In genomic region chr3:55027271-55027840, GRCm38 (mm10) we compare ENCODE assay signal across 19 mouse cellular contexts. TPM values are rescaled to one million over a fixed set of nuclear protein-coding genes. Genes with fewer than 3 reads are reported as not detected.
DNase-seq lines count a peak whose midpoint lies in the region; ATAC-seq and TF ChIP-seq lines count a peak whose summit lies in the region.
"Had no signal": no experiment of that assay in that cellular context is flagged by ENCODE, and none has a peak within 500 bp of the region (broad histone marks: within the 10 kb centered on the region; RNA-seq: fewer than 3 reads in every experiment).

No protein-coding gene starts in this region.

- TF ChIP-seq POLR2A in kidney, adult 2 months (IDR thresholded peaks at IDR 0.05; ENCODE audit: low read depth, low read length) = no peak
- TF ChIP-seq POLR2A in cerebellum, adult 2 months (IDR thresholded peaks at IDR 0.05; ENCODE audit: borderline replicate concordance, insufficient read depth, low read length) = no peak

- TF ChIP-seq CTCF in kidney, adult 2 months (conservative IDR thresholded peaks at IDR 0.05; ENCODE audit: insufficient read depth, insufficient read length, low read depth, low read length) = no peak
- TF ChIP-seq CTCF in midbrain, postnatal 0 days (IDR thresholded peaks at IDR 0.05) = no peak
- TF ChIP-seq CTCF in cerebellum, adult 2 months (IDR thresholded peaks at IDR 0.05; ENCODE audit: borderline replicate concordance, insufficient read depth, low read depth, low read length) = no peak

- H3K27me3 ChIP-seq in kidney, adult 2 months (replicated peaks; ENCODE audit: control insufficient read depth, insufficient read depth, low read length) = no peaks in the 10 kb centered on the region
- no peaks in the 10 kb centered on the region for H3K27me3 ChIP-seq in kidney, embryonic 16.5 days (ENCODE audit: insufficient read depth, low read length)
- no peaks in the 10 kb centered on the region for H3K27me3 ChIP-seq in midbrain, postnatal 0 days (ENCODE audit: insufficient read depth, low read length)
- no peaks in the 10 kb centered on the region for H3K27me3 ChIP-seq in midbrain, embryonic 16.5 days (ENCODE audit: control insufficient read depth, insufficient read depth, low read depth, low read length)
- H3K27me3 ChIP-seq in cerebellum, adult 2 months (ENCODE audit: control insufficient read depth, insufficient read depth, low read length) = no peaks in the 10 kb centered on the region
- H3K27me3 ChIP-seq: forebrain, embryonic 15.5 days; midbrain, embryonic 13.5 days had no signal

- H3K4me1 ChIP-seq in kidney, adult 2 months (ENCODE audit: control insufficient read depth, insufficient read depth, low read length) = no peaks in the 10 kb centered on the region
- H3K4me1 ChIP-seq in kidney, embryonic 16.5 days (ENCODE audit: insufficient read depth, low read length) = peaks cover 4% of the 10 kb centered on the region; the same call in 1 of the 2 replicates
- no peaks in the 10 kb centered on the region; the same call in 1 of the 2 replicates for H3K4me1 ChIP-seq in midbrain, postnatal 0 days (ENCODE audit: insufficient read depth, low read length)
- H3K4me1 ChIP-seq in midbrain, embryonic 16.5 days (ENCODE audit: control insufficient read depth, insufficient read depth, low read length) = peaks cover 6% of the 10 kb centered on the region; the same call in 1 of the 2 replicates
- no peaks in the 10 kb centered on the region for H3K4me1 ChIP-seq in cerebellum, adult 2 months (ENCODE audit: control insufficient read depth, insufficient read depth, low read length)
- H3K4me1 ChIP-seq: heart, embryonic 10.5 days; midbrain, embryonic 13.5 days had no signal

- H3K9me3 ChIP-seq in kidney, embryonic 16.5 days (ENCODE audit: low read length) = peaks cover 2% of the 10 kb centered on the region; the same call in 1 of the 2 replicates
- no peaks in the 10 kb centered on the region for H3K9me3 ChIP-seq in midbrain, postnatal 0 days (ENCODE audit: low read length)
- H3K9me3 ChIP-seq in midbrain, embryonic 16.5 days (replicated peaks; ENCODE audit: control insufficient read depth, low read length, poor library complexity, severe bottlenecking) = no peaks in the 10 kb centered on the region
- H3K9me3 ChIP-seq: forebrain, embryonic 15.5 days; heart, embryonic 10.5 days; midbrain, embryonic 13.5 days had no signal

- WGBS in kidney, adult 2 months = 66% methylated on average over 7 of the region's 7 CpGs
- 78% methylated on average over 7 of the region's 7 CpGs for whole genome bisulfite sequencing in kidney, embryonic 16.5 days
- 70% methylated on average over 7 of the region's 7 CpGs for WGBS in midbrain, postnatal 0 days
- WGBS in midbrain, embryonic 16.5 days = 73% methylated on average over 7 of the region's 7 CpGs
- 61% methylated on average over 7 of the region's 7 CpGs for WGBS in cerebellum, adult 2 months

- no peak overlapping the region; the same call in 1 of the 2 replicates for H3K27ac ChIP-seq in kidney, adult 2 months (ENCODE audit: insufficient read depth, low read depth, low read length)
- H3K27ac ChIP-seq in kidney, embryonic 16.5 days (ENCODE audit: low read length) = no peak overlapping the region
- H3K27ac ChIP-seq in midbrain, postnatal 0 days (ENCODE audit: low read depth, low read length) = no peak overlapping the region
- no peak overlapping the region for H3K27ac ChIP-seq in midbrain, embryonic 16.5 days (ENCODE audit: low read length)
- H3K27ac ChIP-seq in cerebellum, adult 2 months (ENCODE audit: insufficient read depth, low read length) = no peak overlapping the region
- H3K27ac ChIP-seq: forebrain, embryonic 15.5 days; gastrocnemius, adult 2 months; heart, embryonic 10.5 days; hindbrain, embryonic 14.5 days; midbrain, embryonic 13.5 days; stomach, postnatal 0 days had no signal

- H3K9ac ChIP-seq in kidney, embryonic 16.5 days (replicated peaks; ENCODE audit: low read length) = no peak overlapping the region
- H3K9ac ChIP-seq in midbrain, postnatal 0 days (replicated peaks; ENCODE audit: low read length, poor library complexity, severe bottlenecking) = no peak overlapping the region
- H3K9ac ChIP-seq in midbrain, embryonic 16.5 days (ENCODE audit: low read depth, low read length) = no peak overlapping the region
- H3K9ac ChIP-seq: forebrain, embryonic 15.5 days; hindbrain, embryonic 14.5 days; liver, postnatal 0 days; midbrain, embryonic 13.5 days had no signal

- H3K36me3 ChIP-seq in kidney, adult 2 months (ENCODE audit: control insufficient read depth, insufficient read depth, low read length) = no peaks in the 10 kb centered on the region
- no peaks in the 10 kb centered on the region for H3K36me3 ChIP-seq in kidney, embryonic 16.5 days (ENCODE audit: insufficient read depth, low read length)
- H3K36me3 ChIP-seq in midbrain, postnatal 0 days (ENCODE audit: insufficient read depth, low read length) = no peaks in the 10 kb centered on the region
- H3K36me3 ChIP-seq in midbrain, embryonic 16.5 days (ENCODE audit: control insufficient read depth, insufficient read depth, low read length) = no peaks in the 10 kb centered on the region
- H3K36me3 ChIP-seq: forebrain, embryonic 15.5 days; heart, embryonic 10.5 days; midbrain, embryonic 13.5 days had no signal

- DNase-seq in adrenal gland, postnatal 10 days = peak; percentile 15
- DNase-seq in adrenal gland, postnatal 25 days = no peak
- peak; percentile 67 for DNase-seq in kidney, adult 2 months
- DNase-seq in midbrain, postnatal 0 days (ENCODE audit: low spot score) = peak; percentile 24
- DNase-seq in ovary, adult 18-20 months (ENCODE audit: low spot score) = no peak
- no peak for DNase-seq in cerebellum, adult 2 months
- DNase-seq: cerebellum, adult 18-20 months; gastrocnemius, adult 2 months; liver, postnatal 0 days; thymus, postnatal 25 days had no signal

- H3K4me3 ChIP-seq in kidney, adult 2 months (ENCODE audit: insufficient read depth, low read depth, low read length) = no peak overlapping the region
- no peak overlapping the region for H3K4me3 ChIP-seq in kidney, embryonic 16.5 days (ENCODE audit: low read length)
- no peak overlapping the region for H3K4me3 ChIP-seq in midbrain, postnatal 0 days (ENCODE audit: low read depth, low read length)
- H3K4me3 ChIP-seq in midbrain, embryonic 16.5 days (ENCODE audit: low read depth, low read length) = no peak overlapping the region
- H3K4me3 ChIP-seq in cerebellum, adult 2 months (replicated peaks; ENCODE audit: insufficient read depth, low read depth, low read length) = no peak overlapping the region
- H3K4me3 ChIP-seq: forebrain, embryonic 15.5 days; gastrocnemius, adult 2 months; heart, embryonic 10.5 days; midbrain, embryonic 13.5 days had no signal

- no peak overlapping the region for H3K4me2 ChIP-seq in kidney, embryonic 16.5 days (replicated peaks; ENCODE audit: low read depth, low read length)
- H3K4me2 ChIP-seq in midbrain, postnatal 0 days (ENCODE audit: low read depth, low read length, poor library complexity, severe bottlenecking) = no peak overlapping the region
- H3K4me2 ChIP-seq in midbrain, embryonic 16.5 days (ENCODE audit: low read length) = no peak overlapping the region
- H3K4me2 ChIP-seq: forebrain, embryonic 15.5 days; hindbrain, embryonic 14.5 days; midbrain, embryonic 13.5 days had no signal

- ATAC-seq in kidney, embryonic 16.5 days (ENCODE audit: low FRiP score, low TSS enrichment) = no peak
- no peak for ATAC-seq in midbrain, postnatal 0 days (ENCODE audit: low FRiP score)
- ATAC-seq in midbrain, embryonic 16.5 days = no peak
- ATAC-seq: forebrain, embryonic 15.5 days; liver, postnatal 0 days; midbrain, embryonic 13.5 days had no signal

RNA-seq across cellular contexts. Expression of gene Ccna1, which starts 27.9 kb away (rescaled TPM):
- total RNA-seq in adrenal gland, postnatal 10 days (2021) = under 1 TPM; 0.48 to 0.67 TPM
- not detected in 2 replicates for total RNA-seq in adrenal gland, postnatal 25 days (2021)
- not detected in 2 replicates for polyA plus RNA-seq in kidney, adult 2 months (2012; rRNA removed)
- polyA plus RNA-seq in kidney, embryonic 16.5 days (2015; fragmentation: Nextera tagmentation; extraction: Ambion mirVana) = 1.1 and 3.1 TPM in 2 replicates
- 1.2 and 3.6 TPM in 2 replicates for total RNA-seq in midbrain, postnatal 0 days (2014; rRNA removed)
- polyA plus RNA-seq in midbrain, postnatal 0 days (2015; fragmentation: Nextera tagmentation; extraction: Ambion mirVana) = 2.6 and 2.9 TPM in 2 replicates
- 1.8 and 2.2 TPM in 2 replicates for polyA plus RNA-seq in midbrain, embryonic 16.5 days (2015; fragmentation: Nextera tagmentation; extraction: Ambion mirVana)
- 0.19 and 0.64 TPM in 2 replicates for polyA plus RNA-seq in cerebellum, adult 2 months (2012; rRNA removed)
- total RNA-seq: gastrocnemius, adult 2 months; neutrophil, adult 5-6 weeks had no signal
- polyA plus RNA-seq: liver, postnatal 0 days; spleen, adult 2 months had no signal

Comparison
In these comparisons a context has a peak if more than half of its experiments do, and no peak if none do; other contexts are left out.
1. DNase-seq: peak in adrenal gland, postnatal 10 days (single experiment), kidney, adult 2 months (single experiment) and midbrain, postnatal 0 days (single experiment); none in adrenal gland, postnatal 25 days (single experiment), ovary, adult 18-20 months (single experiment) and cerebellum, adult 2 months (0 of 2).